Mouse (Mus musculus) embryo, embryonic 10 days (tissue): ENCODE measurements around the gene Cdc42ep2.
"Not testable (repeated sequence)": the region's sequence is repeated elsewhere in the genome, so short reads cannot be mapped to it uniquely, and the experiment has no call there.

Experiments
- DNase-seq: peaks from one replicate; pipeline ENCODE4 v3.0.0-alpha.2; 2015; ENCODE audit warnings: low spot score

The Cdc42ep2 gene

GRCm38 (mm10) chr19:5912103-5913006, 12.3 kb downstream of the Cdc42ep2 start:
- peak; percentile 100 for DNase-seq

DNA sequence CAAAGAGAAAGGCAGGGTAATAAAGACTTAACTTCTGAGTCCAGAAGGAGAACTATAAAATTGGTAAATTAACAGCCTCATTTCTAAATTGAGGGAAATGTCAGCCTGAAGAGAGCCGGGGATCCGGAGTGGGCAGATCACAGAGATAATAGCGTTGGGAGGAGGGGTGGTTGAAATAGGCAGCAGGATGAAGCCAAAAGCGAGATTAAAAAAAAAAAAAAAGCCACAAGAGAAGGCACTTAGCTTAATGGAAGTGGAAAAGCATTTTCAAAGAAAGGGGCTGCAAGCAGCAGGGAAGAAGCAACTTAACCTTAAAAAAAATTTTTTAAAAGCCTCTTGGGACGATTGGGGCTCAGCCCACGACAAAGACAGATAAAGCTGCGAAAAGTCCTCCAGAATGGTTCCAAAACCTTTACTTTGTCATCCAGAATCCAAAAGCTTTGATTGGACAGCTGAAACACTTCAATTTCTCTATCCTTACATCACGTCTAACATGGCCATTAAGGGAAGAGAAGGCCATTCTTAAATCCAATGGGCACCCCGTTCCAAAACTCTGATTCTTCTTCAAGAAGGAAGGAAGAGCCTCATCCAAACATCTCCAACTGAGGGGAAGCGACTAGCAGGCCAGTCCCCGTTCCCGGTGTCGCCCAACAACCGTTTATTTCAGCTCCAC, 13.1 kb downstream of the Cdc42ep2 start:
- DNase-seq: no peak

DNA sequence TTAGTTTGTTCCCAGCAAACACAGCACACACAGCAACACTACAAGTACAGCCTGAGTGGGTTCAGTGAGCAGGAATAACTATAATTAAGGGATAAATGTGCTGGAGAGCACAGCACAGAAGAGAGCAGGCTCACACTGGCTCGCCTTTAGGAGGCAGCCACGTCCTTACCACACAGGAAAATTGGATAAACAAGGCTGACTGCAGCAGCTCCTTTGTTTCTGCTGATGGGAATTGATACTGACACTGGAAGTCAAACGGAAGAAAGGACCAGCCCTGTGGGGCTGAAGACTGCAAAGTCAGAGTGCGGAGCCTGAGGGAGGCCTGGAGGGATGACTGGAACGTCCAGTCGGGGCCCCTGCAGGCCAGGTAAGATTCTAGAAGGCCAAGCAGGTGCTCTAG, 14.4 kb downstream of the Cdc42ep2 start:
- no peak for DNase-seq

DNA sequence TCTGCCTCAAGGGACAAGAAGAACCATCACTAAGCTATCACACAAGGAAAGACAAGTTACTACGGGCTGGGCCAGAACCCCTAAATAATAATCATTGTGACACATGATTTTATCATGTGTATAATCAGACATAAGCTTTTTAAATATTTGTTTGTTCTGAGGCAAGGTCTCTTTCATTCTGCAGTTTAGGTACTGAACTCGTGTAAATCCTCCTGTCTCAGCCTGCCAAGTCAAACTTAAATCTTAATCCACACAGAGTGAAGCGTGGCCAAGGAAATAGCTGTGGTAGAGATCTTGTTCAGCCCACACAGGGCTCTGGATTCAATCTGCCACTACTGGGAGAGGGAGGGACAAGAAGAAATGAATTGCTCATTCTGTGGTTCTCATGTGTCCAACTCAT, 17.3 kb downstream of the Cdc42ep2 start:
- DNase-seq: no peak

GRCm38 (mm10) chr19:5894002-5894678, 30.5 kb downstream of the Cdc42ep2 start, which contains the start of gene Tigd3:
Gene Tigd3 (minus strand): TSS chr19:5894149.
- DNase-seq: peak; percentile 98

GRCm38 (mm10) chr19:5893282-5894001, 31.2 kb downstream of the Cdc42ep2 start:
- DNase-seq: peak; percentile 7

GRCm38 (mm10) chr19:5892735-5893134, 31.9 kb downstream of the Cdc42ep2 start:
- DNase-seq: no peak

DNA sequence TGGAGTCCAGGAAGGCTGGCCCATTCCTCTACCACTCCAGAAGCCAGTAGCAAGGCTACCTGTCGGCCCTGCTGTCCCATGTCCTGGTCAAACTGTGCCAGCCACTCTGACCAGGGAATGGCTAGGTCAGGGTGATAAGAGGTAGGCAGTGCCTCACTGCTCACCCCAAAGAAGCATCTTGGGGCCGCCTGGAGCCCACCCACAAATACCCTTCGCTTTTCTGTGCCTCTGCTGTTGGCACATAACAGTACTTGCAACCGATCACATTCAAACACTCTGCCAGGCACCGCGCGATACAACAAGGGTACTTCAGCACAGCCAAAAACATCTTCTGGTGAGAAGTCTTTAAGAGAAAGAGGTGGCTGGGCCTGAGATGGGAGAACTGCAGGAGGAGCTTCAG, 32.4 kb downstream of the Cdc42ep2 start:
- no peak for DNase-seq

GRCm38 (mm10) chr19:5891521-5892258, 32.9 kb downstream of the Cdc42ep2 start:
- no peak for DNase-seq

DNA sequence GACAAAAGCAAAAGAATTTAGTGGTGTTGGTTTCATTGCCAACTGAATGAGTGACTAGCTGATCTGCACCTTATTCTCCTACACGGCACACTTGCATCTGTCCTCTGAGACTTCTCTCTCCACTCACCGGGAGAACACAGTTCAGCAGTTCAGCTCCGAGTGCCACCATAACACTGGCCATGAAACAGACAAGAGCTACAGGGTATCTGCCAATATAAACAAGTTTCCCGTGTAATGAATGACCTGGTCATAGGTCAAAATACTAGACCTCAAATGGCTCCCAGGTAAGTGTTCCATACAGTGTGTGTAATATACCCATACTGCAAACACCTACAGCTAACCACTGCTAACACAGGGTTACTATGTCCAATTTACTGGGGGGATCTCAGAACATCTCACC, 35.4 kb downstream of the Cdc42ep2 start:
- DNase-seq: no peak

- no peak for DNase-seq
Measured at GRCm38 (mm10) chr19:5887234-5887815, 37.3 kb downstream of the Cdc42ep2 start.

- peak; percentile 51 for DNase-seq
Measured at GRCm38 (mm10) chr19:5885838-5886237, 38.8 kb downstream of the Cdc42ep2 start.

GRCm38 (mm10) chr19:5883935-5884334, 40.7 kb downstream of the Cdc42ep2 start:
- no peak for DNase-seq

GRCm38 (mm10) chr19:5882079-5882478, 42.5 kb downstream of the Cdc42ep2 start:
- DNase-seq: not testable (repeated sequence)

GRCm38 (mm10) chr19:5881155-5881554, 43.5 kb downstream of the Cdc42ep2 start:
- DNase-seq: no peak

GRCm38 (mm10) chr19:5879735-5880134, 44.9 kb downstream of the Cdc42ep2 start:
- no peak for DNase-seq

DNA sequence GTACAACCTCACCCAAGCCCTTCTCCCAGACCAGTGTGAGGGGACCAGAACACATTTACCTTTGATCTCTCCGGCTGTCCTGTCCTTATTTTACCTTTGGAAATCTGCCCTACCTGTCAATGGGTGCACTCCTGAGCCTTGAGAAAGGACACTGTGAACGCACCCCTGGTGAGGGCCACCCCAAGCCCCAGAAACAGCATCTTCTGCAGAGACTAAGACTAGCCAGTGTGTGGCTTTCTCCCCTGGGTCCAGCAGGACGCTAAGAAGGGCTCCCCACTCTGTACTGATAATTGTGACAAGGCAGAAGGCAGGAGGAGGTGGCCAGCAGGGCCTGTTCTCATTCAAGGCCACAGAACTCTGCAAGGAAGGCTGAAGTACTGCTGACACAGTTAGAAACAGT, 45.7 kb downstream of the Cdc42ep2 start:
- DNase-seq: no peak

DNA sequence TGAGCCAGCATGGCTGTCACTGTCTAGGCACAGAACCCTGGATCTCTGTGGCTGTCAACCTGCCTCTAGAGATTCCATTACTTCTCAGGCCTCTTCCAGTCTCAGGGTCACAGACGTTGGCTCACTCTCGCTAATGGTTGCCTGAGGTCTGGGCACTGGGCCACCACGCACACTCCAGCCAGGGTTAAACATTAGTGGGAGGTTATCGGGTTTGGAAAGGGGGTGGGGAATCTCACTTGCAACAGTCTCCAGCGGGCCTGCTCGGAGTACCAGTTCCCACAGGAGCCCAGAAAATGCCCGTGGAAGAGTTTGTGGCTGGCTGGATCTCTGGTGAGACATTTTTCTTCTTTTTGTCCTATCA, 46.3 kb downstream of the Cdc42ep2 start:
- no peak for DNase-seq

GRCm38 (mm10) chr19:5877618-5878361, 46.8 kb downstream of the Cdc42ep2 start, which contains the start of gene Slc25a45:
Gene Slc25a45 (plus strand): TSS chr19:5877808.
- DNase-seq: peak; percentile 85

GRCm38 (mm10) chr19:5874969-5875480, 49.6 kb downstream of the Cdc42ep2 start, which contains the start of gene Frmd8:
Gene Frmd8 (minus strand): TSS chr19:5875274.
- peak; percentile 98 for DNase-seq
